Mouse (Mus musculus): ENCODE data around the gene Cuta. TPM values are rescaled to one million over a fixed set of nuclear protein-coding genes. Genes with fewer than 3 reads are reported as not detected.
"Not testable (repeated sequence)": the region's sequence is repeated elsewhere in the genome, so short reads cannot be mapped to it uniquely, and the experiment has no call there.

The Cuta gene
- polyA plus RNA-seq (2015; fragmentation: Nextera tagmentation; extraction: Ambion mirVana) = 133 and 148 TPM in 2 replicates

DNA sequence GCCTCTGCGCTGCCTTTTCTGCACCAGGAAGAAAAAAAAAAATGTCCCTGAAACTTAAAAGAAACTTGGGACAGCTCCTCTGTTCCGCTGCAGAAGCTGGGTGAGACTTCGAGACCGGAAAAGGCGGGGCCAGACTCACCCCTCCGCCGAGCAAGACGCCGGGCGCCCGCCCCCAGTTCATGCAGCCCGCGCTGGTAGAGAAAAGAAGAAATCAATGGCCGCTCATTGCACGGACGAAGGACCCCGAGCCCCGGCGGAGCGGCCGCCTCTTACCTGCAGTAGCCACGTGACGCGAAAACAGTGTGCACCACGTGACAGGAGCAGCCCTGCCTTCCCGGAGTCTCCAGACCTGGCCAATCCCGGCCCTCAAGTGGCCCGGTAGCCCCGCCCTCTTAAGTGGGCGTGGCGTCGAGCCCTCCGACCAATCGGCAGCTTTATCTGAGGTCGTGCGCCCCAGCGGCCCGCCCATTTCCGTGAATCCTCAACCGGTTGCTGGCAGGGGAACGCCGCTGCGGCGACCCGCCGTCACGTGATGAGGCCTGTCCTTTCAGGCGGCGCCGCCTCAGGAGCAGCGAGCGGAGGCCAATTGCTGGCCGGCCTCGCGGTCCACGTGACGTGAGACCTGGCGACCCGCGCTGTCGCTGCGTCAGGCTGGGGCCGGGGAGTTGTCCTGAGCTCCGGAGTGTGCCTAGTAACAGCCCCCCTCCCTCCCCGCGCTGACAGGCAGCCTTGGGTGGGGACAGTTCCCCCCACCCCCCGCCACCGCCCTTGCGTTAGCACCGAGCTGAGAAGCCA lies at the start of gene Cuta:
Gene Cuta (minus strand): TSS at position 392 of the 795 bp plus-strand sequence.
- ATAC-seq (ENCODE audit: low FRiP score) = peak; percentile 94
- H3K4me3 ChIP-seq = peak within 1 kb of the TSS; percentile 63
- H3K9me3 ChIP-seq = no peaks in the 10 kb centered on the region
- peaks cover 34% of the 10 kb centered on the region for H3K36me3 ChIP-seq
- H3K4me2 ChIP-seq = peak within 1 kb of the TSS; percentile 97
- peaks cover 70% of the 10 kb centered on the region for H3K4me1 ChIP-seq (replicated peaks)
- H3K27ac ChIP-seq = peak within 1 kb of the TSS; percentile 96
- under 1% methylated on average over 67 of the region's 70 CpGs for WGBS
- no peaks in the 10 kb centered on the region for H3K27me3 ChIP-seq
- H3K9ac ChIP-seq = peak within 1 kb of the TSS; percentile 81

DNA sequence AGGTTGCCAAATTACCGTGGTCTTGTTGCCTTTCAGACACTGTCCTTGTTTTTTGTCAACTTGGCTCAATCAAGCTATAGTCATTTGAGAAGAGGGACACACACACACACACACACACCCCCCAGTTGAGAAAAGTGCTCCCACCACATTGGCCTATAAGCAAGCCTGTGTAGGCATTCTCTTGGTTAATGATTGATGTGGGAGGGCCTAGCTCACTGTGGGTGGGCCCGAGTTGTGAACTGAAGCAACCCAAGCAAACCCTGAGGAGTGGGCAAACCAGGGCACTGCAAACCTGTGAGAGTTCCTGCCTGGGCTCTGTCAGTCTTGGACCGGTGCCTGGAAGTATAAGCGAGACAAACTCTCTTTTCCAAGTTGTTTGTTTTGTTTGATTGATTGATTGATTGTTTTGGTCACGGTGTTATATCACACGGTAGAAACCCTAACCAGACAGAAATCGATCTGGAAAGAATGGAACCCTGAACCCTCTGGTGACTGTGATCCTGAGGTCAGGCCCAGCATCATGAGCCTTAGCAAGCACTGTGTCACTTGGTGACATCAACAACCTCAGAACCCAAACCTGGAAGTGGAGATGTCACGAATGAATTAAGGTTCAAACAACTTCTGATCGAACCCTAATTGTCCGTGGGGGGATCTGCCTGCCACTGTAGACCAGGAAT lies 46.3 kb upstream of the Cuta start:
- no peaks in the 10 kb centered on the region for H3K27me3 ChIP-seq
- H3K27ac ChIP-seq = no peak overlapping the region
- H3K4me2 ChIP-seq = no peak overlapping the region
- H3K9me3 ChIP-seq = no peaks in the 10 kb centered on the region
- no peak for ATAC-seq (ENCODE audit: low FRiP score)
- H3K4me3 ChIP-seq = no peak overlapping the region
- WGBS = 77% methylated on average over 10 of the region's 10 CpGs
- H3K9ac ChIP-seq = no peak overlapping the region
- H3K36me3 ChIP-seq = peaks cover 10% of the 10 kb centered on the region
- no peaks in the 10 kb centered on the region for H3K4me1 ChIP-seq (replicated peaks)

DNA sequence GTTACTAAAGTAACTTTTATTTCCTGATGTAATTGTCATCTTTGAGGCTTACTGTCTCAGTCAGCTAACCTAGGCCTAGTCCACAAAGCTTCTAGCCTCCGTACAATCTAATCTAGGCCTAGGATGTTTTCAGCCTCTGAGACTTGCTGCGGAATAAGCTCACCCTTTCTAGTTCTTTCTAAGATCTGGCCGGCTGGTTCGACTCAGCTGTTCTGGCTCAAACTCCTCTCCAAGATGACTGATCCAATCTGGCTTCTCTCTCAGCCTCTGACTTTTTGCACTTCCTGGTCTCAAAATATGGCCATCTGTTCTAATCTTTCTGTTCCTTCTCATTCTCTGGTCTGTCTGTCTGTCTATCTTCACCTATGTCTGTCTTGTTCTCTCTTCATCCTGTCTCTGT lies 44.0 kb upstream of the Cuta start:
- no peak overlapping the region for H3K9ac ChIP-seq
- no peak overlapping the region for H3K4me2 ChIP-seq
- no peak overlapping the region for H3K27ac ChIP-seq
- peaks cover 13% of the 10 kb centered on the region; the same call in 1 of the 2 replicates for H3K4me1 ChIP-seq (replicated peaks)
- H3K4me3 ChIP-seq = no peak overlapping the region
- no peaks in the 10 kb centered on the region for H3K27me3 ChIP-seq
- peaks cover 28% of the 10 kb centered on the region for H3K36me3 ChIP-seq
- 98% methylated on average over 4 of the region's 4 CpGs for WGBS
- ATAC-seq (ENCODE audit: low FRiP score) = no peak
- H3K9me3 ChIP-seq = no peaks in the 10 kb centered on the region

GRCm38 (mm10) chr17:26981050-26981449 lies 41.7 kb upstream of the Cuta start:
- H3K27me3 ChIP-seq = no peaks in the 10 kb centered on the region
- peaks cover 42% of the 10 kb centered on the region for H3K36me3 ChIP-seq
- ATAC-seq (ENCODE audit: low FRiP score) = no peak
- no peak overlapping the region for H3K9ac ChIP-seq
- H3K4me3 ChIP-seq = no peak overlapping the region
- WGBS = 84% methylated on average over 2 of the region's 2 CpGs
- no peaks in the 10 kb centered on the region for H3K9me3 ChIP-seq
- no peak overlapping the region for H3K27ac ChIP-seq
- no peak overlapping the region for H3K4me2 ChIP-seq
- H3K4me1 ChIP-seq (replicated peaks) = peaks cover 22% of the 10 kb centered on the region

DNA sequence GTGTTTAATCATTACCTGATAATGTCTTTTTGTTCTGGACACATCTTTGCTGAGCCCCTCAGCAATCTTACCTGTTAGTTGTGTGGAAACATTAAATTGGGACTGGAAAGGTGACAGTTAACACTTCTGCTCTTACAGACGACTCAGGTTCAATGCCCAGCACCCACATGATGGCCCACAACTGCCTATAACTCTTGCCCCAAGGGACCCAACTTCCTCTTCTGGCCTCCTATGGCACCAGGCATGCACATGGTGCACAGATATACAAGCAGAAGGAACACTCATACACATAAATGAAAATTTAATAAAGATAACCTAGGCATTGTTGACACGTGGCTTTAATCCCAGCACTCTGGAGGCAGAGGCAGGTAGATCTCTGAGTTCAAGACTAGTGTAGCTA lies 40.1 kb upstream of the Cuta start:
- H3K27ac ChIP-seq = no peak overlapping the region
- H3K4me2 ChIP-seq = no peak overlapping the region
- H3K9ac ChIP-seq = no peak overlapping the region
- no peak for ATAC-seq (ENCODE audit: low FRiP score)
- peaks cover 59% of the 10 kb centered on the region for H3K36me3 ChIP-seq
- peaks cover 38% of the 10 kb centered on the region for H3K4me1 ChIP-seq (replicated peaks)
- H3K4me3 ChIP-seq = no peak overlapping the region
- WGBS = 82% methylated on average over 2 of the region's 2 CpGs
- no peaks in the 10 kb centered on the region for H3K9me3 ChIP-seq
- no peaks in the 10 kb centered on the region for H3K27me3 ChIP-seq

GRCm38 (mm10) chr17:26977354-26977753 lies 38.0 kb upstream of the Cuta start:
- Histone ChIP-seq H3K36me3 (peaks cover 60% of the 10 kb centered on the region), H3K4me1 (replicated peaks) (peaks cover 51% of the 10 kb centered on the region)
- H3K27ac ChIP-seq; H3K4me3 ChIP-seq; ATAC-seq (ENCODE audit: low FRiP score); H3K27me3 ChIP-seq; H3K9ac ChIP-seq; H3K4me2 ChIP-seq; H3K9me3 ChIP-seq: not testable (repeated sequence)
- WGBS = 97% methylated on average over 6 of the region's 6 CpGs

DNA sequence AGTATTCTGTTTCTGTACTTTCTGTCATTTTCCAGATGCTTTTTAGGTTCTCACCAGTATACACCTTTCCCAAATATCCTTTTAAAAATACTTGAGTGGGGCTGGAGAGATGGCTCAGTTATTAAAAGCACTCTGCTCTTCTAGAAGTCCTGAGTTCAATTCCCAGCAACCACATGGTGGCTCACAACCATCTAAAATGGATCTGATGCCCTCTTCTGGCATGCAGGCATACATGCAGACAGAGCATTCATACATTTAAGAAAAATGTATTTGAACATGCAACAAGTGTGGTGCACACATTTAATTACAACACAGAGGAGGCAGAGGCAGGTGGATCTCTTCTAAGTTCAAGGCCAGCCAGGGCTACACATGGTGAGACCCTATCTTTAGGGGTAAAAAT lies 36.0 kb upstream of the Cuta start:
- Histone ChIP-seq H3K27me3 (no peaks in the 10 kb centered on the region), H3K4me1 (replicated peaks) (peaks cover 68% of the 10 kb centered on the region), H3K4me3 (no peak overlapping the region), H3K27ac (no peak overlapping the region), H3K36me3 (peaks cover 62% of the 10 kb centered on the region), H3K4me2 (no peak overlapping the region), H3K9ac (no peak overlapping the region), H3K9me3 (no peaks in the 10 kb centered on the region)
- ATAC-seq (ENCODE audit: low FRiP score) = no peak

- H3K27ac ChIP-seq = no peak overlapping the region
- peak overlapping the region; percentile 80 for H3K4me3 ChIP-seq
- peaks cover 66% of the 10 kb centered on the region for H3K36me3 ChIP-seq
- no peak for ATAC-seq (ENCODE audit: low FRiP score)
- H3K9ac ChIP-seq = peak overlapping the region; percentile 88; the same call in 1 of the 2 replicates
- H3K9me3 ChIP-seq = no peaks in the 10 kb centered on the region
- peaks cover 66% of the 10 kb centered on the region for H3K4me1 ChIP-seq (replicated peaks)
- no peaks in the 10 kb centered on the region for H3K27me3 ChIP-seq
- WGBS = 94% methylated on average over 15 of the region's 15 CpGs
- peak overlapping the region; percentile 99 for H3K4me2 ChIP-seq
These were observed 35.2 kb upstream of the Cuta start for GRCm38 (mm10) chr17:26974547-26974946.

DNA sequence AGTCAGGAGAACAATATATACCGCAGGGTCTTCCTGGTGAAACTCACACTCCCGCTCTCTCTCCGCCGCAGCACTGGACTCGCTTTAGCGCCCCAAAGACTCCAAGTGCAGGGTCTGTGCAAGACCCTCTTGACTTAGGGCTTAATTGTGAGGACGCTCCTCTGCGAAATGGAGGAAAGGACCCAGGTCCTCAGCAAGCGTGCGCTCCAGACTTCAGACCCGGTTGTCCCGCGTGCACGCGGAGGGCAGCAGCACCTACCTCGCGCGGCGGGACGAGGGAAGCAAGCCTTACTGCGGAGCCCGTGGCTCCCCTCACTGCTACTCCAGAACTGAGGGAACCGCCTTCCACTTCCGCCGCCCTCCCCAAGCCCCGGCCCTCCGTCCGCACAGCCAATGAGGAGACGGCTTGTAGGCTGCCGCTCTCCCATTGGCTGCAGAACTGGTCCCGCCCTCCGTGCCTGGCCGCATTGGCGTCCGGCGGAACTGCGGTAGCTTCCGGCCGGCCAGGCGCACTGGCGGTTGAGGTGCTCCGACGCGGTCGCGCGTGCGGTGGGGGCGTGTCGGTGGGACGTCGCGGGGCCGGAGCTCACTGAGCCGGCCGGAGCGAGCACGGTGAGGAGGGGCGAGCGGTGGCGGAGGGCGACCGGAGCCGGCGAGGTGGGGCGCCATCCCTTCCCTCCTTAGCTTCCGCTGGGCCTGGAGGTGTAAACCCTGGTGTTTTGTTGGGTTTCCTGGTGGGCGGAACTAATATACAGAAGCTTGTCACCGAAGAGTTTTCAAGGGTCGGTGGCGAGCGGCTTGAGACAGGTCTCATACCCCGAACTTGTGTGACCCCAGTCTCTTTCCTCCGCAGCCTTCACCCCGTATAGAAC lies 33.6 kb upstream of the Cuta start, which contains the start of gene Zbtb9:
Gene Zbtb9 (plus strand): TSS at position 465 of the 872 bp plus-strand sequence.
- peaks cover 54% of the 10 kb centered on the region for H3K4me1 ChIP-seq (replicated peaks)
- peak; percentile 99 for ATAC-seq (ENCODE audit: low FRiP score)
- H3K27ac ChIP-seq = peak within 1 kb of the TSS; percentile 87
- under 1% methylated on average over 73 of the region's 75 CpGs for WGBS
- peak within 1 kb of the TSS; percentile 99 for H3K4me2 ChIP-seq
- no peaks in the 10 kb centered on the region for H3K27me3 ChIP-seq
- H3K9me3 ChIP-seq = no peaks in the 10 kb centered on the region
- peak within 1 kb of the TSS; percentile 88 for H3K9ac ChIP-seq
- peaks cover 66% of the 10 kb centered on the region for H3K36me3 ChIP-seq
- H3K4me3 ChIP-seq = peak within 1 kb of the TSS; percentile 80

DNA sequence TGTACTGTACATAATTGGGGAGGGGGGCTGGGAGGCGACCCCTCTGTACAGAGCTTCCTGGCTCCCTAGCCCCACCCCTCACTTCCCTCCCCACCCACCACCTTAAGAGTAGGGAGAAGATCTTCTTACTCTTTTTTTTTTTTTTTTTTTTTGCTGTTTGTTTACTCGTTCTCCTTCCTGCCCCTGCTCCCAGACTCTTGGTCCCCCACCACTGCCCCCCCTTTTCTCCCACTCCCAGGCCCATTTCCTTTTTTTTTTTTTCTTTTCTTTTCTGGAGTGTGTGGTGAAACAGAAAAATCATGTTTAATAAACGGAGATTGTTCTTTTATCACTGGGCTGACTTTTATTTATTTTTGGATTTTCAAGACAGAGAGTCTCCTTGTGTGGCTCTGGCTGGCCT lies 32.7 kb upstream of the Cuta start:
- peaks cover 68% of the 10 kb centered on the region for H3K36me3 ChIP-seq
- ATAC-seq (ENCODE audit: low FRiP score) = no peak
- no peaks in the 10 kb centered on the region for H3K27me3 ChIP-seq
- H3K27ac ChIP-seq = peak overlapping the region; percentile 87
- peaks cover 54% of the 10 kb centered on the region for H3K4me1 ChIP-seq (replicated peaks)
- 5% methylated on average over 3 of the region's 3 CpGs for WGBS
- peak overlapping the region; percentile 80 for H3K4me3 ChIP-seq
- H3K4me2 ChIP-seq = peak overlapping the region; percentile 99
- H3K9ac ChIP-seq = peak overlapping the region; percentile 88
- H3K9me3 ChIP-seq = no peaks in the 10 kb centered on the region

- Histone ChIP-seq H3K36me3 (peaks cover 68% of the 10 kb centered on the region), H3K27me3 (no peaks in the 10 kb centered on the region), H3K9me3 (no peaks in the 10 kb centered on the region), H3K4me2 (peak overlapping the region; percentile 99), H3K4me1 (replicated peaks) (peaks cover 49% of the 10 kb centered on the region), H3K4me3 (no peak overlapping the region), H3K9ac (no peak overlapping the region; the same call in 1 of the 2 replicates), H3K27ac (no peak overlapping the region)
- WGBS = 60% methylated on average over 8 of the region's 8 CpGs
- ATAC-seq (ENCODE audit: low FRiP score) = no peak
These were observed 32.0 kb upstream of the Cuta start for GRCm38 (mm10) chr17:26971247-26971905.

Measured in hindbrain, embryonic 13.5 days (tissue).